Mouse (Mus musculus) adrenal gland, postnatal 14 days (tissue): ENCODE data around the gene Flrt1. TPM values are rescaled to one million over a fixed set of nuclear protein-coding genes. Genes with fewer than 3 reads are reported as not detected.
A peak's percentile ranks its signal among the peaks of the same experiment; 100 is the strongest.
"Not testable (repeated sequence)": the region's sequence is repeated elsewhere in the genome, so short reads cannot be mapped to it uniquely, and the experiment has no call there.

ENCODE experiments used
- DNase-seq: peaks from one replicate; pipeline ENCODE4 v3.0.0; 2021; ENCODE audit warnings: mixed read lengths
- total RNA-seq: library from RNA; stranded (reverse); gene quantifications from 2 replicates; pipeline ENCODE4 v1.2.3, GENCODE M21; 2021

Flrt1 gene
- total RNA-seq, 1 experiment from 2014 or later: 1.5 TPM

GRCm38 (mm10) chr19:7103349-7103992 is 2.1 kb downstream of the Flrt1 start:
- no peak for DNase-seq

- no peak for DNase-seq
These were observed 3.5 kb downstream of the Flrt1 start for GRCm38 (mm10) chr19:7102039-7102438.

GRCm38 (mm10) chr19:7099620-7100155 is 5.8 kb downstream of the Flrt1 start:
- DNase-seq: peak; percentile 54

- no peak for DNase-seq
These were observed 12.8 kb downstream of the Flrt1 start for GRCm38 (mm10) chr19:7092756-7093155.

GRCm38 (mm10) chr19:7091448-7092050 is 14.0 kb downstream of the Flrt1 start:
- DNase-seq: no peak

DNA sequence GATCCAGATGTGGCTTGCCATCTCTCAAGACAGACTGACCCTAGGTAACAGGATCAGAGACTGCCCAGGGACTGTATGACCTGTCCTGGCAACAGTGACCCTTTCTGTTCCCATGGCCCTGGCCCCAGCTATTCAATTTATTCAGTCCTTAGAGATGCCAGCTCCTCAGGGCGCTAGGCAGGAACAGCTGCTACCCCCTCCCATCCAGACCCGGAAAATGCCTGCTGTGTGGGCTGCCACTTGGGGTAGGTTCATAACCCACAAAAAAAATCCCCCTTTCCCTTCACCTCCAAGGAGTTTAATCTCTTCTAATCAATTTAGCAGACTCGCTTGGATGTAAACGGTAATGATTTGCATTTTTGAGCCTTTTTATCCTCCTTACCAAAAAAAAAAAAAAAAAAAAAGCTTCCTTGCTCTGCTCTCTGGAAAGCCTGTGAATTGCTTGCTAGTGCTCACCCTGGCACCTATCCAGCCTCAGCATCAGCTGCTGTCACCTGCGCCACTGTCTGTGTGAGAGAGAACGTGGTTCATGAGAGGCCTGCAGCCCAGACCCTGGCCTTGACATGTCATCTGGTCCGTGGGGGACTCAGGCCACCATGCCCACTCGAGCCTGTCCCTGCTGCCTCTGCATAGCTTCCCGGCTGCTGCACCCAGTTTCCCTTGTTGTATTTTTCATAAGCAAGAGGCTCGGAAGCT is 15.0 kb downstream of the Flrt1 start:
- no peak for DNase-seq

DNA sequence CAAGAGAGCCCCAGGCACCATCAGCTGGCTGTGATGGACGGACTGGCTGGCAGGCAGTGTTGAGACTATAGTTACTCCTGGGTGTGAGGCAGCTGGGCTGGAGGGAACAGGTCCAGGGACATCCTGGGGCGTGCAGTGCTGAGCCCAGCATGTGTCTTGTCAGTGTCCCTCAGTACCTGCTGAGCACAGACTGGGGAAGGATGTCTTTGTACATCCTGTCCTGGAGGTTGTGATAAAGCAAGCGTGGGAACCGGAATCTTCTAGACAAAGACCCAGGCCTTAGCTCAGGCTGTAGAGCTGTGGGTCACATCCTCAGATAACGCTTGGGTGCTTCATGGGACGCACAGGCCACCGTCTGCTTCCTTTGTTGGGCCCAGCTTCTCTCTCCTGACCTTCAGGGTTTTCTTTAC is 15.7 kb downstream of the Flrt1 start:
- peak; percentile 25 for DNase-seq

DNA sequence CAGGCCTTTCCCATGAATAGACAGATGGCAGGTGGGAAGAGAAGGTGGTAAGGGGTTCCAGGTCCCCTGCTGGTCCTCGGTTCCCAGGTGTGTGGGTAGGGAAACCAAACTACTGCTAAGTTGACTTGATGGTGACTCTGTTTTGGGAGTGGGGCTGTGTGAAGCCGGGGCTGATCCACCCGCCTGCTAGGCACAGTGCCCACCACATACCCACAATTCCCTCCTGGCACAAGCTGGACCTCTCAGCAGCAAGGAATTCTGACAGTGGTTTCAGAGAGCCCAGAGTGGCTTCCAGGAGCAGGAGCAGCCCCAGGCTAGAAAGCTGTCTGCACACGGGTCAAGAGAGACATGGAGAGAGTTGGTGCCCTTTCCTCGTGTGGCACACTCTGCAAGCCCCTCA is 16.5 kb downstream of the Flrt1 start:
- no peak for DNase-seq

- no peak for DNase-seq
These were observed 17.0 kb downstream of the Flrt1 start for GRCm38 (mm10) chr19:7088558-7088957.

DNA sequence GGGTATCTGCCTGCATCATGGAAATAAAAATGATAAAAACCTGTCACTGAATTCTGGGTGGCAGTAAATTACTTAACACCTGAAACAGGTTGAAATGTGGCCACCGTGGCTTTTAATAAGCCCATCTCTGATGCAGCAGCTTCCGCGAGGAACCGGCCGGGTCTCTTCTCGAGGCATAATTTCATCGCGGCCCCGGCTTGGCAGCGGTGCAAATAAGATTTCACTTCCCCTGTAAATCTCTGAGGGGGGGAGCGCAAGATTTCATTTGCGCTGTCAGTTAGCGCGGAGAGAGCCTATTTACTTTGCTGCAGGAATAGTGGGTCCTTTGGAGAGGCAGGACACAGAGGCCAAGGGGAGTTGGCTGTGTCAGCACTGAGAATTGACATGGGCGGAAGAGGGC is 20.8 kb downstream of the Flrt1 start:
- DNase-seq: no peak

GRCm38 (mm10) chr19:7083035-7083794 is 22.3 kb downstream of the Flrt1 start:
- no peak for DNase-seq

GRCm38 (mm10) chr19:7081516-7082266 is 23.8 kb downstream of the Flrt1 start:
- DNase-seq: peak; percentile 21

DNA sequence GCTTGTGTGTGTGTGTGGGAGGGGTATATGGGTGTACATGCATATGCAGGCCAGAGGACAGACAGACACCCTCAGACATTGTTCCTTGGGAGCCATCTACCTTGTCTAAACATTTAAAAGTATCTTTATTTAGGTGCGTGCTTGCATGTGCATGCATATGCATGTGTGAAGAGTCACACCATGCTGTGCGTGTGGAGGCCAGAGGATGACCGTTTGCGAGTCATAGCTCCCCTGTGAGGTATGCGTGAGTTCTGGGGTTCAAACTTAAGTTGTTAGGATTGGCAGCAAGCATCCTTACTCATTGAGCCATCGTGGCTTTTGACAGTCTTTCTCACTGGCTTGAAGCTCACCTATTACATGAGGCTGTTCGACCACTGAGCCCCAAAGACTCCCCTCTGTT is 27.3 kb downstream of the Flrt1 start:
- no peak for DNase-seq

GRCm38 (mm10) chr19:7077666-7078065 is 27.9 kb downstream of the Flrt1 start:
- no peak for DNase-seq

- DNase-seq: not testable (repeated sequence)
These were observed 30.2 kb downstream of the Flrt1 start for GRCm38 (mm10) chr19:7075336-7075735.

DNA sequence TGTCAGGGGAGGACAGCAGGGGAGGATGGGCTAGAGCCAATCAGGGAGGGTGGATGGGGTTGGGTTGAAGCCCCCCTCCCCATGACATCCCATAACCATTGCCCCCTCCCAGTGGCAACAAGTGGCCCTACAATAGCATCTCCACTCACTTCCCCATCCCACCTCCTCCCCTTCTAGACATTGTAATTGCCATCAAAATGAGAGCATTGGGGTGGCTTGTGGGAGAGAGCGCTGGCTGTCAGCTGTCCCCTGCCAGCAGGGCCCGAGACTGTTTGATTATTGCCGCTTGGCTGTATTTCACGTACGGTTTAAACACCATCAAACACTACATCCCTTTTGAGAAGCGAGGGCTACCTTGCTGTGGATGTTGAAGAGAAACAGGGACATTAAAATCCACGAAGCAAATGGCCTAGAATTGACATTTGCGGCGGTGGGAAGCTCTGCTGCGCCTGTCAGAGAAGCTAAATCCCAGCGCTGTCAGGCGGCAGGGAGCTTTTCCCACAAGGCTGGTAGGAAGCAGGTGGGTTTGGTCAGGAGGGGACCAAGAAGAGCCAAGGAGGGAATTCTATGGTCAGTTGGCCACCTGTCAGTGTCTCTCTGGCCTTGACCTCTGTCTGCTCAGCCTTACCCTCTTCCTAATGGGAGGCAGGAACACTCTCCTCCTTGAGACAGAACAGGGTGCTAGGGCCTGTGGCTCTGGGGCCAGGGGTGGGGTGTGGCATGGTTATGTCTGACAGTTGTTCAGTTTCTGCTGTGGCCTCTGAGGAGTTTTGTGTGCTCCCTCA is 31.3 kb downstream of the Flrt1 start:
- no peak for DNase-seq

GRCm38 (mm10) chr19:7072221-7072620 is 33.3 kb downstream of the Flrt1 start:
- no peak for DNase-seq

DNA sequence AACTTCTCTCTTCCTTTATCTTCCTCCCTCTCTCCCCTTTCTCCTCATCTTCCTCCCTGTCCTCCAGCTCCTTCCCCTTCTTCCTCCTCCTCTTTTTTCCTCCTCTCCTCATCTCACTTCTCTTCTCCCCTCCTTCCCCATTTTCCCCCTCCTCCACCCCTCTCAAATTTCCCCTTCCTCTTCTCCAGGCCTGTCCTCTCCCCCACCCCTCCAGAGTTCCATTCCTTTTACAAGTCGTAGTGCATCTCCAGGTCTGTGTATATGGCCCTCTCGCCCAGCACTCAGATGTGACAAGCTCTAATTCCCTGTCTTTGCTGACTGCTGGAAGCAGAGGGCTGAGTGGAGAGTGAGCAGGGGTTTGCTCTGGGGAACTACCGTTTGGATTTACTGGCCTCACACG is 34.8 kb downstream of the Flrt1 start:
- no peak for DNase-seq

GRCm38 (mm10) chr19:7069781-7070763 is 35.5 kb downstream of the Flrt1 start:
- DNase-seq: peak; percentile 35
